ENCODE assay signal across 13 mouse cellular contexts in the genomic region with DNA sequence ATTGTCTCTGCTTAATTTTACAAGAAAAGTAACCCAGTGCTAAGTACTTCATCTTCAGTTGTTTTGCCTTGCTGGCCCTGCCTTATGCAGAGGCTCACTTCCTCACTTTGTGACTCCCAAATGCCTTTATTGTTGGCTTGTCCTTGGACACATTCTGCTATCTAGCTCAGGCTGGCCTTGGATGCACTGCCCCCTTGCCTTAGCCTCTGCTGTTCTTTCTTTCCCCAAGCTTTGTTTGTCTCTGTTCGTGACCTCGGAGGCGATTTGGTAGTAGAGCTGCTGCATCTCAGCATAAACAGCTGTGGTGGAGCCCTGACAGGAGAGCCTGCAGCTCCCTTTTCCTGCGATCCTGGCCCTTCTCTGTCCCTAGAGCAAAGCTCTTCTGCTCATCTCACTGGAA.
"Had no signal": no experiment of that assay in that cellular context is flagged by ENCODE, and none has a peak within 500 bp of the region (broad histone marks: within the 10 kb centered on the region; RNA-seq: fewer than 3 reads in every experiment).

No protein-coding gene starts in this region.

- ATAC-seq: liver, embryonic 12.5 days; midbrain, embryonic 15.5 days had no signal

- DNase-seq: kidney, adult 2 months; kidney, postnatal 25 days; layer of hippocampus, adult 9-11 months; liver; lung, adult 18-20 months; lung, postnatal 10 days; lung, postnatal 36 days; retina, postnatal 1 day; right cerebral cortex, postnatal 25 days; spleen, adult 18-20 months; thymus, postnatal 25 days had no signal
